Mouse (Mus musculus) left cerebral cortex, adult 8-10 months (tissue): ENCODE measurements around the gene Nono. TPM values are rescaled to one million over a fixed set of nuclear protein-coding genes. Genes with fewer than 3 reads are reported as not detected.

Source experiments
- DNase-seq, 2 experiments: peaks; one replicate each; pipeline ENCODE4 v3.0.0; 2022; ENCODE audit warnings: low spot score in 2 of 2
- total RNA-seq, 4 experiments: library from RNA; stranded (reverse); gene quantifications; 2 replicates each; pipeline ENCODE4 v1.2.4; 2022

Gene Nono
- total RNA-seq, 4 experiments from 2014 or later, result 111 to 132 (median 113) TPM

DNA sequence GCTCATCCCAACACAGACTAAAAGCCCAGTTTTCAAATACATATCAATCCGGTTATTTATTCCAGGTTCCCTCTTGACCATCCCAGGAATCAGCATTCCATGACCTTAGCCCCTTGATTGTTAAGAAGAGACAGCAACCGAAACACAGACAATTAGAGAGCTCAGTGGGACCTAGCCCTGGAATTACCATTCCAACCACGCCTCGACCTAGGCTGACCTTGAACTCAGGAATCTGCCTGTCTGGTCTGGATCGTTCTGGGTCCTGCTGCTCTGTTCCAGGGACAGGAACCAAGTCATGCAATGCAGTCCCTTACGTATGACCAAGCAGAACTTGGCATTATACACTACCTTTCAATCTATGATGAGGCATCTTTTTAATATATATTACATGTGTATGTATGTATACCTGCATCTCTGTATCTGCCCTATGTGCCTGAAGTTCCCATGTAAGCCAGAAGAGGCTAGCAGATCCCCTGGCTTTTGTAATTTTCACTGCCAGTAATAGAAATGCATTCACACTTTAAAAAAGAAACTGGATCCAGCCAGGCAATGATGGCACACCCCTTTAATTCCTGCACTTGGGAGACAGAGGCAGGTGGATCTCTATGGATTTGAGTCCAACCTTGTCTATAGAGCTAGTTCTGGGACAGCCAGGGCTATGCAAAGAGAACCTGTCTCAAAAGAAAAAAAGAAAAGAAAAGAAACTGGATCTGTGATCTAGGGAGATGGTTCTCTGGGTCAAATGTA is 52.7 kb downstream of the Nono start:
- DNase-seq, result no peak

DNA sequence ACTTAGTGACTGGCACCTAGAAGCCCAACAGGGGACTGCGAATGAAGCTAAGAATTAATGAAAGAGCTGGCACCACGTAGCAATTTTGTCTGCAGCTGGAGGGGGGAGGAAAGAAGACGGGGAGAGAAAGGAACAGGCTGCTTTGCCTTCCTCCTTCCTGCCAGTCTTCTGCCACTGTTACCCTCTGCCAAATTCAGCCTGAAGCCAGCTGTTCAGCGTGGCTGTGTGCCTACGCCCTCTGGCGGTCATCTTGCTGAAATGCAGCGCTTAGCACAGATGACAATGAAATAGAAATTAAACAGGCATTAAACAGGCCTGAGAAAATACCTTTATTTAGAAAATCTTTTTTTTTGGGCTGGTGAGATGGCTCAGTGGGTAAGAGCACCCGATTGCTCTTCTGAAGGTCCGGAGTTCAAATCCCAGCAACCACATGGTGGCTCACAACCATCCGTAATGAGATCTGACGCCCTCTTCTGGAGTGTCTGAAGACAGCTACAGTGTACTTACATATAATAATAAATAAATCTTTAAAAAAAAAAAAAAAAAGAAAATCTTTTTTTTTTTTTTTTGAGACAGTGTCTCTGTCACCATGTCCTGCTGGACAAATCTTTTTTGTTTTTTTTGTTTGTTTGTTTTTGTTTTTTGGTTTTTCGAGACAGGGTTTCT is 57.5 kb downstream of the Nono start:
- DNase-seq, result peak; percentile 4 to 13

Other genes starting within 250 kb of the Nono start
- 10 to 100 TPM; 72.5 to 90.1 (median 77.3) TPM for gene Snx12, start 206.8 kb upstream of the Nono start, total RNA-seq
- 10 to 100 TPM; 16.8 to 19.8 (median 17.4) TPM for gene Foxo4, start 174.8 kb upstream of the Nono start, total RNA-seq
- gene Gm614, start 165.3 kb upstream of the Nono start, total RNA-seq, result not detected
- 1 to 10 TPM in 3 of 4 experiments, under 1 TPM in 1; 0.83 to 1.8 (median 1.3) TPM for gene Il2rg, start 161.1 kb upstream of the Nono start, total RNA-seq
- gene Gm20489, start 160.3 kb upstream of the Nono start, total RNA-seq, result not detected
- gene Med12, start 155.3 kb upstream of the Nono start, total RNA-seq, result 10 to 100 TPM; 20.0 to 29.2 (median 23.7) TPM
- 100 to 1,000 TPM; 136 to 147 (median 143) TPM for gene Nlgn3, start 130.2 kb upstream of the Nono start, total RNA-seq
- 10 to 100 TPM; 19.0 to 20.0 (median 19.3) TPM for gene Gjb1, start 52.9 kb upstream of the Nono start, total RNA-seq
- 100 to 1,000 TPM; 145 to 161 (median 153) TPM for gene Zmym3, start 8.5 kb upstream of the Nono start, total RNA-seq
- gene Itgb1bp2, start 19.8 kb downstream of the Nono start, total RNA-seq, result 1 to 10 TPM in 2 of 4 experiments, under 1 TPM in 2; 0.42 to 1.7 (median 1.0) TPM
- gene Taf1, start 103.4 kb downstream of the Nono start, total RNA-seq, result 10 to 100 TPM; 47.2 to 50.1 (median 48.3) TPM
- gene Ogt, start 210.7 kb downstream of the Nono start, total RNA-seq, result 100 to 1,000 TPM; 187 to 203 (median 200) TPM